Mouse (Mus musculus): ENCODE data around the gene Ins2.

DNA sequence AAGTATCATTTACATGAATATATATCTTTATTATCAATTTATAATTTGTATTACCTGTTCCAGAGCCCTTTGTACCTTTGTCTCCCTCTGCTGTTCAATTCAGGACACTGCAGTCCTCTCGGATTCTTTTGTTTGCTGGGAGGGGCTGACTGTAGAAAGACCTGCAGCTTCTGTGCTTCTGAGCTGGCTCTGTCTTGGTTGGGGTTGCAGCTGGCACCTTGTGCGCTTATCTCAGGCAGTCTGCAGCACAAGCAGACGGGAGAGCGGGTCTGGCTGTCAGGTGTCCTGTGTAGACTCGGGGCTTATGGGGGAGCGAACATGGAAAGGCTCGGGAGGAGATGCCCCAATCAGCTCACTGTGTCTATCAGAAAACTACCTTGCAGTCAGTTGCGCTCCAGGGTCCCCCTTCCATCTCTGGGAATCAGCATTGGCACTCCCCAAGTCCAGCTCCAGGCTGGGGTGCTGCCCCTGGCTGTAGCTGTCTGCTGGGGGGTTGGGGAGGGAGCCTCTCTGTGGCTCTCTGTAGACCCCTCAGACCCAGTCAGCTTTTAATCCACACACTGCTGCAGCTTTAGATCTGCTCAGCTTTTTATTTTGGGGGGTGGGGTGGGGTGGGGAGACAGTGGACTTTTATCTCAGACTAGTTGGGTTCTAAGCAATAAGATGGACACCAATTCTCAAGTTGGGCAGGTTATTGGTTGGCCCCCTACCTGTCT lies 28.2 kb downstream of the Ins2 start:
- no peak for TF ChIP-seq USF1 (IDR thresholded peaks at IDR 0.05; ENCODE audit: low read depth)
- peak; percentile 18 for TF ChIP-seq CTCF (IDR thresholded peaks at IDR 0.05; ENCODE audit: control insufficient read depth, insufficient read depth, insufficient read length)
- no peak for TF ChIP-seq MAX (IDR thresholded peaks at IDR 0.05)
- TF ChIP-seq MYOD1 (IDR thresholded peaks at IDR 0.05; ENCODE audit: control insufficient read depth, insufficient read length, low read depth), result no peak
- no peak for TF ChIP-seq FOSL1 (IDR thresholded peaks at IDR 0.05; ENCODE audit: insufficient read depth, low read length, poor library complexity, severe bottlenecking)
- no peak for TF ChIP-seq CEBPB (IDR thresholded peaks at IDR 0.05; ENCODE audit: low read depth)
- no peak for TF ChIP-seq MYOG (IDR thresholded peaks at IDR 0.05; ENCODE audit: control insufficient read depth, extremely low read depth, insufficient read length)

Measured in C2C12 (cell line).